Comparison of ENCODE assay signal across 8 mouse cellular contexts in the genomic region with DNA sequence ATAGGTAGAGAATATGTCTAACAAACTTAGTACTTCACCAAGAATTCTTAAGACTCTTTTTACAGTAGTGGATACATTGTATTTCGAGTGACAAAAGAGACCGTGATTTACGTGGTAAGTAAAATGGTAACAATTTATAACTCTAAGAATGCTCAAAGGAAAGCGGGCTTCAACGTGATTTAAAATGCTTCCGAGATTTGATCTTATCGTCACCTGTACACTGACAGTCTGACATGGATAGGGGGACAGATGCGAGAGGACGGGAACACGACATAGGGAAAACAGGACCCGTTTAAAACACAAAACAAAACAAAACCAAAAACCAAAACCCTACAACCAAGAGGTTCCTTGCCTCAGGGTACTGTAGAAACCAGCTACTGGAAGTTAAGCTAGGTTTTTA. TPM values are rescaled to one million over a fixed set of nuclear protein-coding genes. Genes with fewer than 3 reads are reported as not detected.
DNase-seq lines count a peak whose midpoint lies in the region; ATAC-seq and TF ChIP-seq lines count a peak whose summit lies in the region.

No protein-coding gene starts in this region.

- DNase-seq in heart, postnatal 36 days = no peak
- no peak for DNase-seq in forebrain, embryonic 14.5 days (ENCODE audit: low spot score)
- DNase-seq in embryo, embryonic 9.5 days (ENCODE audit: extremely low spot score) = no peak
- DNase-seq in urinary bladder, adult 18-20 months (ENCODE audit: low spot score in 2 of 2) = no peak
- no peak for DNase-seq in spleen, adult 18-20 months

- peak overlapping the region; percentile 80 for H3K9ac ChIP-seq in heart, embryonic 12.5 days
- peak overlapping the region; percentile 82 for H3K9ac ChIP-seq in forebrain, embryonic 14.5 days (ENCODE audit: low read length)
- H3K9ac ChIP-seq in liver, embryonic 16.5 days (ENCODE audit: low read depth, low read length) = peak overlapping the region; percentile 82

- no peaks in the 10 kb centered on the region for H3K27me3 ChIP-seq in heart, embryonic 12.5 days (replicated peaks)
- H3K27me3 ChIP-seq in E14TG2a.4 (ENCODE audit: insufficient read depth, low read length) = no peaks in the 10 kb centered on the region
- H3K27me3 ChIP-seq in forebrain, embryonic 14.5 days (replicated peaks; ENCODE audit: control insufficient read depth, insufficient read depth, low read length) = no peaks in the 10 kb centered on the region
- no peaks in the 10 kb centered on the region for H3K27me3 ChIP-seq in liver, embryonic 16.5 days (ENCODE audit: control insufficient read depth, insufficient read depth, low read depth, low read length)

- peak overlapping the region; percentile 70 for H3K4me3 ChIP-seq in heart, embryonic 12.5 days
- H3K4me3 ChIP-seq in E14TG2a.4 (replicated peaks; ENCODE audit: low read length) = peak overlapping the region; percentile 97
- peak overlapping the region; percentile 66 for H3K4me3 ChIP-seq in forebrain, embryonic 14.5 days (ENCODE audit: low read depth, low read length)
- peak overlapping the region; percentile 78 for H3K4me3 ChIP-seq in liver, embryonic 16.5 days (ENCODE audit: low read depth, low read length)

- H3K4me1 ChIP-seq in heart, embryonic 12.5 days (replicated peaks) = peaks cover 12% of the 10 kb centered on the region
- H3K4me1 ChIP-seq in E14TG2a.4 (replicated peaks; ENCODE audit: low read depth, low read length) = peaks cover 42% of the 10 kb centered on the region
- H3K4me1 ChIP-seq in forebrain, embryonic 14.5 days (ENCODE audit: control insufficient read depth, insufficient read depth, low read length) = peaks cover 7% of the 10 kb centered on the region
- H3K4me1 ChIP-seq in liver, embryonic 16.5 days (ENCODE audit: control insufficient read depth, low read depth, low read length) = peaks cover 14% of the 10 kb centered on the region

- no peak for ATAC-seq in heart, embryonic 12.5 days (ENCODE audit: insufficient number of reproducible peaks, low FRiP score)
- ATAC-seq in forebrain, embryonic 14.5 days = no peak
- no peak for ATAC-seq in liver, embryonic 16.5 days (ENCODE audit: low read depth)

- peak overlapping the region; percentile 83 for H3K4me2 ChIP-seq in heart, embryonic 12.5 days
- H3K4me2 ChIP-seq in forebrain, embryonic 14.5 days (ENCODE audit: low read length) = peak overlapping the region; percentile 60
- H3K4me2 ChIP-seq in liver, embryonic 16.5 days (ENCODE audit: low read depth, low read length) = peak overlapping the region; percentile 87

- peaks cover 51% of the 10 kb centered on the region for H3K36me3 ChIP-seq in heart, embryonic 12.5 days
- H3K36me3 ChIP-seq in E14TG2a.4 (ENCODE audit: insufficient read depth, low read length) = peaks cover 64% of the 10 kb centered on the region
- H3K36me3 ChIP-seq in forebrain, embryonic 14.5 days (ENCODE audit: control insufficient read depth, insufficient read depth, low read length) = peaks cover 44% of the 10 kb centered on the region
- H3K36me3 ChIP-seq in liver, embryonic 16.5 days (ENCODE audit: control insufficient read depth, insufficient read depth) = peaks cover 18% of the 10 kb centered on the region

- intact Hi-C loops in heart, postnatal 36 days (cut with DNase I) = loop anchor here (5.0 kb wide), 1 partner anchor 152 kb away; no protein-coding TSS in a partner anchor

- WGBS in heart, embryonic 12.5 days = 18% methylated on average over 11 of the region's 11 CpGs
- 28% methylated on average over 11 of the region's 11 CpGs for WGBS in forebrain, embryonic 14.5 days
- 15% methylated on average over 11 of the region's 11 CpGs for WGBS in liver, embryonic 16.5 days (ENCODE audit: insufficient replicate concordance)

- TF ChIP-seq CTCF in E14TG2a.4 (conservative IDR thresholded peaks at IDR 0.05; ENCODE audit: low read length) = no peak

- H3K27ac ChIP-seq in heart, embryonic 12.5 days (ENCODE audit: poor library complexity, severe bottlenecking) = peak overlapping the region; percentile 90; the same call in 1 of the 2 replicates
- peak overlapping the region; percentile 61 for H3K27ac ChIP-seq in forebrain, embryonic 14.5 days (ENCODE audit: low read depth, low read length)
- H3K27ac ChIP-seq in liver, embryonic 16.5 days (ENCODE audit: low read length) = peak overlapping the region; percentile 72

- H3K9me3 ChIP-seq in heart, embryonic 12.5 days (replicated peaks) = no peaks in the 10 kb centered on the region
- no peaks in the 10 kb centered on the region for H3K9me3 ChIP-seq in E14TG2a.4 (ENCODE audit: low read length)
- no peaks in the 10 kb centered on the region for H3K9me3 ChIP-seq in forebrain, embryonic 14.5 days (replicated peaks; ENCODE audit: control insufficient read depth, low read length)
- no peaks in the 10 kb centered on the region for H3K9me3 ChIP-seq in liver, embryonic 16.5 days (replicated peaks; ENCODE audit: control insufficient read depth, low read length)

RNA-seq across cellular contexts. Expression of a gene that starts 0.6 kb away (rescaled TPM):
- 29.6 and 31.8 TPM in 2 replicates for polyA plus RNA-seq in heart, embryonic 12.5 days (2016; fragmentation: Nextera tagmentation; extraction: Ambion mirVana)
- total RNA-seq in heart, postnatal 36 days (2021) = 10 to 100 TPM; 21.2 to 24.5 TPM
- polyA plus RNA-seq in forebrain, embryonic 14.5 days (2014; fragmentation: Nextera tagmentation; extraction: Ambion mirVana) = 78.2 and 87.1 TPM in 2 replicates
- 9.8 and 10.2 TPM in 2 replicates for polyA plus RNA-seq in liver, embryonic 16.5 days (2015; fragmentation: Nextera tagmentation; extraction: Ambion mirVana)

RNA-seq across cellular contexts. Expression of a gene that starts 0.8 kb away (rescaled TPM):
- 190 and 196 TPM in 2 replicates for polyA plus RNA-seq in heart, embryonic 12.5 days (2016; fragmentation: Nextera tagmentation; extraction: Ambion mirVana)
- total RNA-seq in heart, postnatal 36 days (2021) = 100 to 1,000 TPM; 120 to 147 TPM
- 179 and 202 TPM in 2 replicates for polyA plus RNA-seq in forebrain, embryonic 14.5 days (2014; fragmentation: Nextera tagmentation; extraction: Ambion mirVana)
- polyA plus RNA-seq in liver, embryonic 16.5 days (2015; fragmentation: Nextera tagmentation; extraction: Ambion mirVana) = 108 and 119 TPM in 2 replicates

RNA-seq across cellular contexts. Expression of a gene that starts 26.9 kb away (rescaled TPM):
- 0.42 and 1.5 TPM in 2 replicates for polyA plus RNA-seq in heart, embryonic 12.5 days (2016; fragmentation: Nextera tagmentation; extraction: Ambion mirVana)
- total RNA-seq in heart, postnatal 36 days (2021) = under 1 TPM; 0.49 to 1.00 TPM
- polyA plus RNA-seq in forebrain, embryonic 14.5 days (2014; fragmentation: Nextera tagmentation; extraction: Ambion mirVana) = 0.72 and 1.2 TPM in 2 replicates
- 0.25 and 0.29 TPM in 2 replicates for polyA plus RNA-seq in liver, embryonic 16.5 days (2015; fragmentation: Nextera tagmentation; extraction: Ambion mirVana)

RNA-seq across cellular contexts. Expression of a gene that starts 34.1 kb away (rescaled TPM):
- polyA plus RNA-seq in heart, embryonic 12.5 days (2016; fragmentation: Nextera tagmentation; extraction: Ambion mirVana) = 0.92 and 1.1 TPM in 2 replicates
- not detected for total RNA-seq in heart, postnatal 36 days (2021)
- 0.83 and 0.93 TPM in 2 replicates for polyA plus RNA-seq in forebrain, embryonic 14.5 days (2014; fragmentation: Nextera tagmentation; extraction: Ambion mirVana)
- polyA plus RNA-seq in liver, embryonic 16.5 days (2015; fragmentation: Nextera tagmentation; extraction: Ambion mirVana) = 0.13 and 0.16 TPM in 2 replicates
